Mouse (Mus musculus): ENCODE data around the gene St3gal6. TPM values are rescaled to one million over a fixed set of nuclear protein-coding genes. Genes with fewer than 3 reads are reported as not detected.
A peak's percentile ranks its signal among the peaks of the same experiment; 100 is the strongest.

St3gal6 gene
- polyA plus RNA-seq, 1 experiment from 2014 or later: 6.8 TPM

DNA sequence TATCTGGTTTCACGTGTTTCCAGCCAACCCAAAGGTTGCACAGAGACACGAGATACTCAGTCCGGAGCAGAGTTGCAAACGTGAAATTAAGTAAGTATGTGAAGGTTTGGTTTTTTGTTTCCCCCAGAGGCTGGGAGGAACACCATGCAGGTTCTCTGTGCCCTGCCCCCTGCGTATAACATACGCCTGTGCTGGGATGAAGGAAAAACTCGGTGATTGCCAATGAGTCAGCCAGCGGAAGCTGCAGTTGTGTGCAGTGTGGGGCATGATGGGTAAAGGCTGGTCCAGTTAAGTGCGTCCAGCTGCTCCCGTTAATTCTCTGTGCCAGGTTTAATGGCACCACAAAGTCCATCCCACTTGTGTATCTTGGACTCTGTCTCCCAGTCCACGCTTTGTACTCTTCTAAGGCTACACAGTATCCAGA, 4.4 kb downstream of the St3gal6 start:
- WGBS: 64% methylated on average over 11 of the region's 11 CpGs
- Histone ChIP-seq H3K36me3 (no peaks in the 10 kb centered on the region), H3K4me1 (peaks cover 9% of the 10 kb centered on the region), H3K4me3 (no peak overlapping the region), H3K27me3 (0 out of 2 replicates have a peak, but pooled peaks cover 3% of the 10 kb centered on the region), H3K9ac (replicated peaks) (no peak overlapping the region), H3K27ac (replicated peaks) (no peak overlapping the region), H3K4me2 (replicated peaks) (no peak overlapping the region), H3K9me3 (peaks cover 4% of the 10 kb centered on the region; the same call in 1 of the 2 replicates)
- ATAC-seq (replicated peaks): no peak

DNA sequence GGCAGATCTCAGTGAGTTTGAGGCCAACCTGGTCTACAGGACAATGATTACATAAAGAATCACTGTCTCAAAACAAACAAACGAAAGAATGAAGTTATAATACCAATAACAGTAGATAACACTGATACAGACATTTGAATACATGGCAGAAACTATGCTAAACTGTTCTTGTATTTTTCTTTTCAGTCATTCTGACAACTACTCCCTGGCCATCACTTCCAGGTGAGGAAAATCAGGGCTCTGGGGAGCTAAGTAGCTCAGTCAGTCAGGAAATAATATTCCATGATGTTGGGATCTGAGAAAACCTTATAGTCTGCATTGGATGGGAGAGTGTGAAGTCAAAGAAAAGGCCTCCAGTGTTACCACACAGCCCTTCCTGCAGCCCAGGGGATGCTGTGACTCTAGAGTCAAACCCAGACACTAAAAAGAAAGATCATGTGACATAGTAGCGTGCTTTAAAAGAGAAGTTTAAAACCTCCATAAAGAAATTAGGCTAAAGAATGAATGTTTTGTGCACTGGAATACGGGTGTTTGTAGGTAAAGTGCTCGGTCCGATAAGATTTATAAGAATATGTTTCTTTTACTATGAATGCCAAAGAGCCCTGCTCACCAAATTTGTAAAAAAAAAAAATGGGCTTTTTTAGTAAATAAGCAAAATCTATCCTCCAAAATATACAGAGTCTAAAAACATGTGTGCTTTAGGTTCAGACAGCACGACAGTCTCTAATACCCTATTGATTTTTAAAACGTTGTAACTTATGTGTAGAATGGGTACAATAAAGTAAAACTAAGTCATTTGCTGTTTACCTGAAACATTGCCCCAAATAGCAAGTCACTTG, 6.9 kb downstream of the St3gal6 start:
- Histone ChIP-seq H3K4me2 (replicated peaks) (no peak overlapping the region), H3K36me3 (no peaks in the 10 kb centered on the region), H3K4me3 (no peak overlapping the region), H3K9ac (replicated peaks) (no peak overlapping the region), H3K4me1 (peaks cover 4% of the 10 kb centered on the region), H3K27ac (replicated peaks) (no peak overlapping the region), H3K27me3 (0 out of 2 replicates have a peak, but pooled peaks cover 3% of the 10 kb centered on the region), H3K9me3 (no peaks in the 10 kb centered on the region)
- ATAC-seq (replicated peaks): no peak
- 90% methylated on average over 7 of the region's 7 CpGs for WGBS

GRCm38 (mm10) chr16:58516161-58516560, 7.9 kb downstream of the St3gal6 start:
- 96% methylated on average over 2 of the region's 2 CpGs for WGBS
- Histone ChIP-seq H3K4me2 (replicated peaks) (no peak overlapping the region), H3K27ac (replicated peaks) (no peak overlapping the region), H3K4me3 (no peak overlapping the region), H3K9ac (replicated peaks) (no peak overlapping the region), H3K36me3 (no peaks in the 10 kb centered on the region), H3K9me3 (no peaks in the 10 kb centered on the region), H3K4me1 (peaks cover 6% of the 10 kb centered on the region), H3K27me3 (no peaks in the 10 kb centered on the region)
- ATAC-seq (replicated peaks): no peak

DNA sequence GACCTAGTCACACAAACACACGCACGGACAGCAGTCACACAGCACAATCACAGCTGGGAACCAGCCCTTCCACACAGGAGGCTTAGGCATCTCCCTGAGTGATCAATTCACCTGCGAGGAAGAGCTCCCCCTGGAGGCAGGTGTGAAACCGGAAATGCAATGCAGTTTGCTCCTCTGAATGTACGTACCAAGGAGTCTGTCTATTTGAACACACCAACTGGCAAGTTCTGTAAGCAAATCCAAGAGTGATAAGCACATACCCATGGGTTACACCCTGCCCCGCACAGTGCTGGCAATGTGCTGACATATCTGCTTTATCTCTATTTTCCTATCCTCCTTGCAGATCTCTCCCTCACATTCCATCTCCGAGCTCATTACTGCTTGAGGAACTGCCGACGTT, 9.5 kb downstream of the St3gal6 start:
- 93% methylated on average over 9 of the region's 9 CpGs for WGBS
- H3K27me3 ChIP-seq: no peaks in the 10 kb centered on the region
- H3K4me3 ChIP-seq: no peak overlapping the region

GRCm38 (mm10) chr16:58513755-58514154, 10.3 kb downstream of the St3gal6 start:
- H3K4me1 ChIP-seq: peaks cover 6% of the 10 kb centered on the region
- 48% methylated on average over 6 of the region's 6 CpGs for WGBS
- no peak overlapping the region for H3K9ac ChIP-seq (replicated peaks)
- H3K9me3 ChIP-seq: no peaks in the 10 kb centered on the region
- no peak overlapping the region for H3K4me2 ChIP-seq (replicated peaks)
- H3K27me3 ChIP-seq: no peaks in the 10 kb centered on the region
- no peak for ATAC-seq (replicated peaks)
- no peak overlapping the region for H3K4me3 ChIP-seq
- no peaks in the 10 kb centered on the region for H3K36me3 ChIP-seq
- 0 out of 2 replicates have a peak overlapping the region, but pooled peaks have one; percentile 8 for H3K27ac ChIP-seq (replicated peaks)

More for the DNA sequence above, 9.5 kb downstream of the St3gal6 start:
- no peaks in the 10 kb centered on the region for H3K36me3 ChIP-seq
- H3K9ac ChIP-seq (replicated peaks): no peak overlapping the region
- H3K9me3 ChIP-seq: no peaks in the 10 kb centered on the region
- ATAC-seq (replicated peaks): no peak
- H3K27ac ChIP-seq (replicated peaks): no peak overlapping the region
- H3K4me2 ChIP-seq (replicated peaks): no peak overlapping the region
- H3K4me1 ChIP-seq: peaks cover 6% of the 10 kb centered on the region

- Histone ChIP-seq H3K36me3 (no peaks in the 10 kb centered on the region), H3K9me3 (no peaks in the 10 kb centered on the region), H3K4me1 (peaks cover 6% of the 10 kb centered on the region), H3K4me2 (replicated peaks) (no peak overlapping the region), H3K9ac (replicated peaks) (no peak overlapping the region), H3K27ac (replicated peaks) (no peak overlapping the region), H3K27me3 (no peaks in the 10 kb centered on the region), H3K4me3 (no peak overlapping the region)
- 28% methylated on average over 3 of the region's 3 CpGs for WGBS
- ATAC-seq (replicated peaks): peak; percentile 66; the same call in 1 of the 2 replicates
Observed at GRCm38 (mm10) chr16:58512887-58513286, 11.2 kb downstream of the St3gal6 start.

DNA sequence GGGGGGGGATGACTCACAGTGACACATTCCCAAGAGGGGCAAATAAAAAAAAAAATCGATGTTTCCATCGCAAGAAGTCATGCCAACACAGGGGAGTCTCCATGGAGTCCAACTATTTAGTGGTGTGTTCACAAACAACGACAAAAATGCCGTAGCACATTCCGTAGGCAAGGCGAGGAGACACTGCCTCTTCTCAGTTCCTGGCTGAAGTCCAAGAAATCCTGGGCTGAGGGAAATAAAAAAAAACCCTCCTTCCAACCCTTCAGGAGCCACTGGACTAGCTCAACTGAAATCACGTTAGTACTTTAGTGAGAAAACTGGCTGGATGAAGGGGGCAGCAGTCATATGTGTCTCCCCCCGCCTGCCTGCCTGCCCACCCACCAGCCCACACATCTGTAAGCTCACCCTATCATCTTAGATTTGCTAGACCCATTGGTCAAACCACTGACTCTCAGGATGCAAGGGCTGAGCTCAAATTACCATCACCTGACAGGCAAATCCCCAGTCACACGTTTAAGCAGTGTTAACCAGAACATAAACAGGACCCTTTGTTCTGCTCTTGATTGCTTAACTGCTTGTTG, 11.8 kb downstream of the St3gal6 start:
- WGBS: 24% methylated on average over 9 of the region's 9 CpGs

GRCm38 (mm10) chr16:58504945-58505344, 19.1 kb downstream of the St3gal6 start:
- Histone ChIP-seq H3K36me3 (no peaks in the 10 kb centered on the region), H3K4me3 (no peak overlapping the region), H3K4me2 (replicated peaks) (no peak overlapping the region), H3K27ac (replicated peaks) (no peak overlapping the region), H3K9me3 (no peaks in the 10 kb centered on the region), H3K9ac (replicated peaks) (no peak overlapping the region), H3K4me1 (no peaks in the 10 kb centered on the region; the same call in 1 of the 2 replicates), H3K27me3 (no peaks in the 10 kb centered on the region)
- ATAC-seq (replicated peaks): no peak

More for the DNA sequence above, 11.8 kb downstream of the St3gal6 start:
- Histone ChIP-seq H3K4me1 (peaks cover 6% of the 10 kb centered on the region), H3K9ac (replicated peaks) (no peak overlapping the region), H3K9me3 (no peaks in the 10 kb centered on the region), H3K4me3 (no peak overlapping the region), H3K4me2 (replicated peaks) (no peak overlapping the region), H3K27me3 (no peaks in the 10 kb centered on the region), H3K36me3 (no peaks in the 10 kb centered on the region), H3K27ac (replicated peaks) (no peak overlapping the region)
- ATAC-seq (replicated peaks): no peak; the same call in 1 of the 2 replicates

DNA sequence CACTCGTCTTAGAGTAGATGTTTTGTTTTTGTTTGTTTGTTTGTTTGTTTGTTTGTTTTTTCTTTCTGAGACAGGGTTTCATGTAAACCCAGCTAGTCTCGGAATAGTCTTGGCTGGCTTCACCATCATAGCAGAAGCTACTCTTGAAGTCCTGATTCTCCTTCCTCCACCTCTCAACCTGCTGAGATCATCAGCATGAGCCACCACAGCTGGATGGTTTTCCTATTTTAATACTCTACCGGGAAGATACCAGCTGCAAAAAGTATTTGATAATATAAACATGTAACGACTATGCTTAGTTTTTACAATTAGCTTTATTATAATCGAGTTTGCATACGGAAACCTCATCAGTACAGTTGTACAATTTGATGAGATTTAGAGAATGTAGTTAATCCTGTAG, 21.5 kb downstream of the St3gal6 start:
- no peaks in the 10 kb centered on the region for H3K36me3 ChIP-seq
- H3K27ac ChIP-seq (replicated peaks): no peak overlapping the region
- H3K9me3 ChIP-seq: no peaks in the 10 kb centered on the region
- 76% methylated on average over 6 of the region's 6 CpGs for WGBS
- ATAC-seq (replicated peaks): no peak
- H3K4me1 ChIP-seq: no peaks in the 10 kb centered on the region; the same call in 1 of the 2 replicates
- no peak overlapping the region for H3K4me3 ChIP-seq
- no peak overlapping the region for H3K9ac ChIP-seq (replicated peaks)
- no peak overlapping the region for H3K4me2 ChIP-seq (replicated peaks)
- H3K27me3 ChIP-seq: no peaks in the 10 kb centered on the region

DNA sequence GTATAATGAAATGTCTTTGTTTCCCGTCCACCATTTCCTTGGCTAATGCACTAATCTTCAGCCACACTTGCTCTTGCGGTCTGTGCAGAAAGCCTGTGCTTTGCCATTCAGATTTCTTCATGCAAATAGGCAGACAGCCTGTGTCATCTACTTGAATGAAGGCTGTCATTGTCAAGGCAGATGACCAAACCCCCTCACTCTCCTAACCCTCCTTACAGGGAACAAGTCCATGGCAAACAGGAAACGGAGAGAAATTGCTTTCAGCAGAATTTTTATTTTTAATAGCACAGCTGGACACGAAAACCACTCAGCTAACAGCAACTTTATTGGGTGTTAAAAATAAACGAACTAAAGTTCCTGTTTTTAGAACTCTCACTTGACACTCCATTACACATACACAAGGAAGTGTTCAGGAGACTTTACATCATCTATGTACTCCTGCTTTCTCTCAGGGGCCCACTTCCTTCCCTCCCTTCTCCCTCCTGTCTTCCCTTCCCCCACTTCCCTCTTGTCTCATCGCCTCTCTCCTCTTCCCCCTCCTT, 22.2 kb downstream of the St3gal6 start:
- no peaks in the 10 kb centered on the region for H3K36me3 ChIP-seq
- no peaks in the 10 kb centered on the region for H3K4me1 ChIP-seq
- no peak for ATAC-seq (replicated peaks)
- H3K27ac ChIP-seq (replicated peaks): no peak overlapping the region
- no peaks in the 10 kb centered on the region for H3K27me3 ChIP-seq
- H3K9ac ChIP-seq (replicated peaks): no peak overlapping the region
- no peak overlapping the region for H3K4me3 ChIP-seq
- no peak overlapping the region for H3K4me2 ChIP-seq (replicated peaks)
- 26% methylated on average over 6 of the region's 6 CpGs for WGBS
- H3K9me3 ChIP-seq: no peaks in the 10 kb centered on the region

- WGBS: 34% methylated on average over 5 of the region's 5 CpGs
- Histone ChIP-seq H3K27me3 (no peaks in the 10 kb centered on the region), H3K4me2 (replicated peaks) (no peak overlapping the region), H3K4me3 (no peak overlapping the region), H3K4me1 (no peaks in the 10 kb centered on the region), H3K27ac (replicated peaks) (no peak overlapping the region), H3K36me3 (no peaks in the 10 kb centered on the region), H3K9ac (replicated peaks) (no peak overlapping the region), H3K9me3 (no peaks in the 10 kb centered on the region)
- ATAC-seq (replicated peaks): no peak
Observed at GRCm38 (mm10) chr16:58499650-58500049, 24.4 kb downstream of the St3gal6 start.

- Histone ChIP-seq H3K9me3 (no peaks in the 10 kb centered on the region), H3K36me3 (no peaks in the 10 kb centered on the region), H3K4me2 (replicated peaks) (no peak overlapping the region), H3K9ac (replicated peaks) (no peak overlapping the region), H3K4me1 (no peaks in the 10 kb centered on the region), H3K4me3 (no peak overlapping the region), H3K27ac (replicated peaks) (no peak overlapping the region), H3K27me3 (no peaks in the 10 kb centered on the region)
- 56% methylated on average over 1 of the region's 1 CpGs for WGBS
- ATAC-seq (replicated peaks): peak; percentile 39
Observed at GRCm38 (mm10) chr16:58499172-58499584, 24.9 kb downstream of the St3gal6 start.

Data from forebrain, embryonic 15.5 days (tissue).